Mouse (Mus musculus): ENCODE results near the gene Sco1. TPM values are rescaled to one million over a fixed set of nuclear protein-coding genes. Genes with fewer than 3 reads are reported as not detected.

The Sco1 gene
- total RNA-seq (2023): 12.4 TPM

GRCm38 (mm10) chr11:67052321-67052952 lies at the start of gene Sco1, which contains the start of gene Adprm:
Sco1 (plus strand) TSS chr11:67052670.
Adprm (minus strand) TSS chr11:67052594.

GRCm38 (mm10) chr11:67024867-67025477 lies 27.5 kb upstream of the Sco1 start, which contains the start of gene Tmem220:
Tmem220 (plus strand) TSS chr11:67025154.

GRCm38 (mm10) chr11:67078000-67078399 lies 25.5 kb downstream of the Sco1 start, which contains the start of gene Myh3:
Myh3 (plus strand) TSS chr11:67078300.

Other genes with a start within 250 kb of the Sco1 start
- not detected for gene Pirt, start 140.7 kb upstream of the Sco1 start, total RNA-seq (2023)
- gene Tmem238l, start 96.0 kb upstream of the Sco1 start, total RNA-seq (2023): not detected
- gene Tmem220, start 27.5 kb upstream of the Sco1 start, total RNA-seq (2023): 0.68 TPM
- 40.6 TPM for gene Adprm, start 76 bp upstream of the Sco1 start, total RNA-seq (2023)
- gene Myh3, start 25.6 kb downstream of the Sco1 start, total RNA-seq (2023): 0.18 TPM
- gene Myh2, start 118.4 kb downstream of the Sco1 start, total RNA-seq (2023): not detected
- gene Myh1, start 147.4 kb downstream of the Sco1 start, total RNA-seq (2023): not detected
- gene Myh4, start 185.4 kb downstream of the Sco1 start, total RNA-seq (2023): not detected
- gene Myh8, start 224.5 kb downstream of the Sco1 start, total RNA-seq (2023): not detected

Data from CD4-positive naive resting alpha-beta T cell, adult 57 days (primary cell).